Mouse (Mus musculus): ENCODE results near the gene Clcn7. TPM values are rescaled to one million over a fixed set of nuclear protein-coding genes. Genes with fewer than 3 reads are reported as not detected.

The Clcn7 gene
- 49.9 TPM for polyA plus RNA-seq (2017; shearing (Covaris generic))

GRCm38 (mm10) chr17:25133275-25133698 is at the start of gene Clcn7:
Gene Clcn7, plus strand, starts transcription at chr17:25133391.

GRCm38 (mm10) chr17:25083444-25083931 is 49.7 kb upstream of the Clcn7 start, which contains the start of gene Tmem204:
Gene Tmem204, minus strand, starts transcription at chr17:25083591.

GRCm38 (mm10) chr17:25115664-25116432 is 17.3 kb upstream of the Clcn7 start, which contains the start of gene Telo2:
Gene Telo2, minus strand, starts transcription at chr17:25115967.

DNA sequence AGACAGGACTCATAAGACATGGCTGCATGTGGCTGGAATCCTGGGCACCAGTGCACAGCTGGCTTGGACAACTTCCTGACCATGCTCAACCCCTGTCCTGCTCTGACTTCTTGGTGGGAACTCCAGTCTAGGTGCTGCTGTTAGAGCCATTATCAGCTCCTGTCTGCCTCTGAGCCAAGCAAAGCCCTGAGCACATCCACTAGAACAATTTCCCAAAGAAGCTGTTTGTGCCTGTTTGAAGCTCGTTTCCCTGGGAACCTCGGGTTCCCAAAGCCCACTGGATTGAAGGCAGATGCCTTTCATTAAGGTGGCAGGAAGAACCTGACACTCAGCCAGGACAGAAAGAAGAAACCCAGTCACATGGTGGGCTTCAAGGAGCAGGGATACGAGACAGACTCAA is 12.8 kb upstream of the Clcn7 start, which contains the start of gene Ptx4:
Gene Ptx4, plus strand, starts transcription at position 355 of the 400 bp plus-strand sequence.

GRCm38 (mm10) chr17:25162161-25162560 is 29.0 kb downstream of the Clcn7 start, which contains the start of gene Ccdc154:
Gene Ccdc154, plus strand, starts transcription at chr17:25162461.

DNA sequence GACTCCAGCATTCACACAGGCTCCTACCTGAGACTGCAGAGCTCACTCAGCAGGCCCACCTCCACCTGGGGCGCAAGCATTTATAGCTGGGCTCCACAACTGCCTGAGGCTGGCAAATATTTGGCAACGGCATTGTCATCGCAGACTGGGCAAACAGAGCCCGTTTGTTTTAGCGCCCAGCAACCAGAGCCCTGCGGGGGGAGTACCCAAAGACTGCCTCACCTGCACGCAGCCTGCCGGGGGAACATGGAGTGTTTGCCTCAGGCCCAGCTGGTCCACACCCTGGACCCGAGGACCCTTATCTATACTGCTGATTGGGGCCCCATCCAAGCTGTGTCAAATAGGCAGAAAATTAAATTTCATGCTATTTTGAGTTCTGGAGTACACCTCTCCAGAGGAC is 42.2 kb downstream of the Clcn7 start, which contains the start of gene Gm38655:
Gene Gm38655, minus strand, starts transcription at position 61 of the 400 bp plus-strand sequence.

DNA sequence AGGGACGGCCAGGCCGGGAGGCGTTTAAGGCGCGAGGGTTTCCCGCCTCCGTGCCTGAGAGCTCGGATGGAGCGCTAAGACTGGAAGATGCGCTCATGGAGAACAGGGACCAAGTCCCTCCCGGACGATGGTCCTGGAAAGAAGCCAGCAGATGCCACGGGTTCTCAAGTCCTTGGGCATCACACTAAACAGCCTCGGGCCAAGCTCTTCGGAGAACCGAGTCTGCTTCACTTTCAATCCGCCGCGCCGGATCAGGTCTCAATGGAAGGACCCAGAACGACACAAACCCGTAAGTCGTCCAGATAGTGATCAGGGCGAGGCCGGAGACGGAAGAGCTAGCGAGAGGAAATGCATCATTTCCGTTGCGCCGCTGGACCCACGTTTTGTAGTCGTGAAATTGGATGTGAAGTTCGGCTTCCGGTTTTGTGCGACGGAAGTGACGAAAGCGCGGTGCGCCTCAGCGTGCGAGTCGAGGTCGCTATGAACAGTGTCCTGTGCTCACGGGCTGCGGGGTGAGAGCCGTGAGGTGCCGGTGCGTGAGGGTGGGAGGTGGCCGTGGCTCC is 51.0 kb downstream of the Clcn7 start, which contains the start of gene BC003965:
Gene BC003965, plus strand, starts transcription at position 426 of the 563 bp plus-strand sequence.

DNA sequence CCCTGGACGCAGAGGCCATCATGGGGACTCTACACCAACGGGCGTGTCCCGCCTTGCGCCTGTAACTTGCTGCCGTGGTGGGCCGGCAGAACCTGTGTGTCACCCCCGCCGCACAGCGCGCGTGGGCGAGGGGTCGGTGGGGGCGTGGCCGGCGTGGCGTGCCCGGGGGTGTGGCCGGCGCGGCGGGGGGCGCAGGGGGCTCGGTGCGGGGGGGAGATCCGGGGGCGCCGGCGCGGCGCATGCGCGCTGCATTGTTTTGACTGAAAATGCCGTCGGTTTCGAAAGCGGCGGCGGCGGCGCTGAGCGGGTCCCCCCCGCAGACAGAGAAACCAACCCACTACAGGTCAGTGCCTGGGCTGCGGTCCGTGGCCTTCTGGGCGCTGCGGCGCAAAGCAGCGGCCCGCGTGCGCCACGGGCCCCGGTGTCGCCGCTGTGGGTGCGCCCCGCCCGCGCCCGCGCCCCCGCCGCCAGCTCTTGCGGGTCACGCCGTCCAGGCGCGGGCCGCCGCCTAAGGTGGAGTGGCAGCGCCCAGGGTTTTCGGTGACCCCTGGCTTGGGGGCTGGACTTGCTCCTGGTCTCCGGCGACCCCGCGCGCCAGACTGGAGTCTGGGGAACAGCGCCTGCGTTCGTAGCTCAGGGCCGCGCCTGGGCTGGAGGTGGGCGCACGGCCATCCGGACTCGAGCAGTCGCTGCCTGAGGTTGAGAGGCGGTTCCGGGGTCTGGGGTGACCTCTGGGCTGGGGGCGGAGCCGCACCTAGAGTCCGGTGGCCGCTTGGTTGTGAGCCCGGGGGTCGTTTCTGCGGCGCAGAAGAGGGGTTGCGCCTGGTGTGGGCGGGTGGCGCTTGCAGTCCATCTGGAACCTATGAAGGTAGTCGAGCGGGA is 55.2 kb downstream of the Clcn7 start, which contains the start of gene Unkl:
Gene Unkl, plus strand, starts transcription at position 248 of the 882 bp plus-strand sequence.

Other genes with a start within 250 kb of the Clcn7 start
- gene Nubp2, start 247.0 kb upstream of the Clcn7 start, polyA plus RNA-seq (2017; shearing (Covaris generic)), result 113 TPM
- 58.4 TPM for gene Spsb3, start 246.7 kb upstream of the Clcn7 start, polyA plus RNA-seq (2017; shearing (Covaris generic))
- gene Eme2, start 238.3 kb upstream of the Clcn7 start, polyA plus RNA-seq (2017; shearing (Covaris generic)), result 64.8 TPM
- 40.9 TPM for gene Mrps34, start 238.3 kb upstream of the Clcn7 start, polyA plus RNA-seq (2017; shearing (Covaris generic))
- 69.5 TPM for gene Nme3, start 236.9 kb upstream of the Clcn7 start, polyA plus RNA-seq (2017; shearing (Covaris generic))
- gene Mapk8ip3, start 196.4 kb upstream of the Clcn7 start, polyA plus RNA-seq (2017; shearing (Covaris generic)), result 46.1 TPM
- gene Jpt2, start 172.7 kb upstream of the Clcn7 start, polyA plus RNA-seq (2017; shearing (Covaris generic)), result 33.0 TPM
- gene Cramp1l, start 117.6 kb upstream of the Clcn7 start, polyA plus RNA-seq (2017; shearing (Covaris generic)), result 3.3 TPM
- 26.0 TPM for gene Ift140, start 117.3 kb upstream of the Clcn7 start, polyA plus RNA-seq (2017; shearing (Covaris generic))
- gene Tmem204, start 49.8 kb upstream of the Clcn7 start, polyA plus RNA-seq (2017; shearing (Covaris generic)), result 1.3 TPM
- gene Telo2, start 17.4 kb upstream of the Clcn7 start, polyA plus RNA-seq (2017; shearing (Covaris generic)), result 39.0 TPM
- gene Ptx4, start 12.6 kb upstream of the Clcn7 start, polyA plus RNA-seq (2017; shearing (Covaris generic)), result not detected
- not detected for gene Ccdc154, start 29.1 kb downstream of the Clcn7 start, polyA plus RNA-seq (2017; shearing (Covaris generic))
- not detected for gene Gm38655, start 42.1 kb downstream of the Clcn7 start, polyA plus RNA-seq (2017; shearing (Covaris generic))
- 32.7 TPM for gene BC003965, start 51.2 kb downstream of the Clcn7 start, polyA plus RNA-seq (2017; shearing (Covaris generic))
- 44.1 TPM for gene Unkl, start 55.0 kb downstream of the Clcn7 start, polyA plus RNA-seq (2017; shearing (Covaris generic))
- 106 TPM for gene Gnptg, start 106.7 kb downstream of the Clcn7 start, polyA plus RNA-seq (2017; shearing (Covaris generic))
- 34.7 TPM for gene Tsr3, start 106.8 kb downstream of the Clcn7 start, polyA plus RNA-seq (2017; shearing (Covaris generic))
- 30.7 TPM for gene Baiap3, start 123.0 kb downstream of the Clcn7 start, polyA plus RNA-seq (2017; shearing (Covaris generic))
- 541 TPM for gene Ube2i, start 141.2 kb downstream of the Clcn7 start, polyA plus RNA-seq (2017; shearing (Covaris generic))
- gene Prss34, start 165.0 kb downstream of the Clcn7 start, polyA plus RNA-seq (2017; shearing (Covaris generic)), result not detected
- gene Prss28, start 175.3 kb downstream of the Clcn7 start, polyA plus RNA-seq (2017; shearing (Covaris generic)), result not detected
- gene Prss29, start 185.3 kb downstream of the Clcn7 start, polyA plus RNA-seq (2017; shearing (Covaris generic)), result not detected
- not detected for gene Tpsab1, start 212.2 kb downstream of the Clcn7 start, polyA plus RNA-seq (2017; shearing (Covaris generic))
- not detected for gene Tpsb2, start 232.9 kb downstream of the Clcn7 start, polyA plus RNA-seq (2017; shearing (Covaris generic))
- not detected for gene Tpsg1, start 235.9 kb downstream of the Clcn7 start, polyA plus RNA-seq (2017; shearing (Covaris generic))